22 mouse cellular contexts compared by ENCODE assay signal in the genomic region with DNA sequence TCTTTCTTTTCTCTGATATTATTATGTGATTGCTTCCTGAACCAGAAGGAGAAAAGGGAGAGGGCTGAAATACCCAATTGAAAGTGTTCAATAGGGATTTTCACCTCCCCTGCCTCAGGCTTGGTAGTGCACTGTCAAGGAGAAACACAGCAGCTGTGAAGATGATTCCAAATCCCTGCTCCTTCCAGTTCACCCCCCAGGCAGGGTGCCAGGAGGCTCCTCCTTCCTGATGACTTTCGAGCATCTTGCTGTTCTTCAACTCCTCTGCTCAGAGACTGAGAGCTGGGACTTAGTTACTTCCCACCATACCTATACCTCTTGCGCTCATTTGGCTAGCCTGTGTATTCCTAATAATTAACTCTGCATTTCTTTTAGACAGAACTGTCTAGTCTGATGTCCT.
"Had no signal": no experiment of that assay in that cellular context is flagged by ENCODE, and none has a peak within 500 bp of the region (broad histone marks: within the 10 kb centered on the region; RNA-seq: fewer than 3 reads in every experiment).

No protein-coding gene starts in this region.

- H3K9me3 ChIP-seq: intestine, embryonic 15.5 days; limb, embryonic 12.5 days; limb, embryonic 15.5 days; midbrain, embryonic 13.5 days; neural tube, embryonic 13.5 days had no signal

- H3K36me3 ChIP-seq: intestine, embryonic 15.5 days; limb, embryonic 12.5 days; limb, embryonic 15.5 days; midbrain, embryonic 13.5 days; neural tube, embryonic 13.5 days had no signal

- H3K4me1 ChIP-seq: intestine, embryonic 15.5 days; limb, embryonic 12.5 days; limb, embryonic 15.5 days; midbrain, embryonic 13.5 days; neural tube, embryonic 13.5 days had no signal

- H3K4me3 ChIP-seq: intestine, embryonic 15.5 days; layer of hippocampus, adult 2 months; limb, embryonic 12.5 days; limb, embryonic 15.5 days; midbrain, embryonic 13.5 days; myocyte; neural tube, embryonic 13.5 days had no signal

- H3K27ac ChIP-seq: intestine, embryonic 15.5 days; layer of hippocampus, adult 2 months; limb, embryonic 12.5 days; limb, embryonic 15.5 days; liver, embryonic 14.5 days; macrophage; midbrain, embryonic 13.5 days; neural tube, embryonic 13.5 days; stomach, postnatal 0 days had no signal

- ATAC-seq: intestine, embryonic 15.5 days; liver, postnatal 0 days; lung, postnatal 0 days; midbrain, embryonic 13.5 days had no signal

- H3K9ac ChIP-seq: intestine, embryonic 15.5 days; limb, embryonic 12.5 days; limb, embryonic 15.5 days; liver, embryonic 14.5 days; liver, postnatal 0 days; lung, embryonic 14.5 days; midbrain, embryonic 13.5 days; neural tube, embryonic 13.5 days had no signal

- H3K4me2 ChIP-seq: intestine, embryonic 15.5 days; limb, embryonic 12.5 days; limb, embryonic 15.5 days; liver, embryonic 11.5 days; lung, embryonic 14.5 days; midbrain, embryonic 13.5 days; neural tube, embryonic 13.5 days had no signal

- DNase-seq: kidney, adult 18-20 months; kidney, adult 9 months; kidney, postnatal 25 days; layer of hippocampus, adult 9-11 months; liver, postnatal 0 days; lung, embryonic 14.5 days; retina, postnatal 1 day; right cerebral cortex, postnatal 25 days; thymus, adult 18-20 months; thymus, postnatal 36 days had no signal

- H3K27me3 ChIP-seq: intestine, embryonic 15.5 days; limb, embryonic 12.5 days; limb, embryonic 15.5 days; midbrain, embryonic 13.5 days had no signal
